Mouse (Mus musculus) brain, embryonic 14.5 days (tissue): ENCODE data around the gene Cables2.

ENCODE experiments used
- CTCF ChIP-seq: fragments of 200-500 bp; IDR thresholded peaks from 2 replicates; pipeline ENCODE4 v1.5.1; 2012; ENCODE audit warnings: inconsistent platforms, mild to moderate bottlenecking, moderate library complexity, borderline replicate concordance; ENCODE audit not compliant: insufficient read depth, insufficient read length; ENCODE audit errors: extremely low read depth
- POLR2A ChIP-seq: fragments of 200-500 bp; IDR thresholded peaks from 2 replicates; pipeline ENCODE4 v1.6.1; 2012; ENCODE audit warnings: mild to moderate bottlenecking, inconsistent platforms, borderline replicate concordance; ENCODE audit not compliant: poor library complexity, insufficient read depth, insufficient read length, severe bottlenecking; ENCODE audit errors: extremely low read depth

DNA sequence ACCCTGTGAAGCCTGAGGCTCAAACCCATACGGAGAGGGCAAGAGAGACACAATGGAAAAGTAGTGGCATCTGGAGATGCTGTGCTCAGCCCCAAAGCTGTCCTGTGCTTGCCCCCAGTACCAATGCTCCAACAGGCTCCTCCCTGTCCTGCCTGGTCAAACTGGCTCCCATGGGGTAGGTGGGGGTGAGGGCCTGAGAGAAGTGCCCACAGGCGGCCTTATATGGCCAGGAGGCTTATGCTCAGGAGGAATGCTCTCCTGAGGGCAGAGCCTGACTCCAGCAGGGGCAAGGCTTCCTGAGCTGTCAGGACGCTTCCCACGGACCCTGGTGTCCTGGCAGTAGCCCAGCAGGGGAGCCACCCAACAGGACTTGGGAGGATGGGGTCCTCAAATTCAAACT lies 42.8 kb downstream of the Cables2 start:
- no peak for TF ChIP-seq CTCF
- TF ChIP-seq POLR2A, result no peak
